Mouse (Mus musculus) embryonic facial prominence, embryonic 15.5 days (tissue): ENCODE measurements around the gene Gm12355. TPM values are rescaled to one million over a fixed set of nuclear protein-coding genes. Genes with fewer than 3 reads are reported as not detected.
"Not testable (repeated sequence)": the region's sequence is repeated elsewhere in the genome, so short reads cannot be mapped to it uniquely, and the experiment has no call there.

Experiments
- ATAC-seq: fragments of 200-750 bp; cut with Nextera tagmentation; 2 replicates; pipeline ENCODE4 v1.8.0; 2017; ENCODE audit warnings: low read depth, moderate TSS enrichment; ENCODE audit not compliant: insufficient number of reproducible peaks, low FRiP score, low TSS enrichment
- H3K27ac ChIP-seq: fragments of 300-500 bp; sonication (generic); replicated peaks from 2 replicates; pipeline ENCODE4 v1.5.1; 2015; ENCODE audit warnings: mild to moderate bottlenecking, inconsistent platforms
- H3K27me3 ChIP-seq: fragments of 300-500 bp; sonication (generic); 2 replicates; pipeline ENCODE4 v1.6.1; 2015; ENCODE audit warnings: inconsistent platforms
- H3K36me3 ChIP-seq: fragments of 300-500 bp; sonication (generic); 2 replicates; pipeline ENCODE4 v1.6.1; 2015; ENCODE audit warnings: mild to moderate bottlenecking, inconsistent platforms
- H3K4me1 ChIP-seq: fragments of 300-500 bp; sonication (generic); 2 replicates; pipeline ENCODE4 v1.6.1; 2015; ENCODE audit warnings: inconsistent platforms
- H3K4me2 ChIP-seq: fragments of 300-500 bp; sonication (generic); replicated peaks from 2 replicates; pipeline ENCODE4 v1.6.1; 2015; ENCODE audit warnings: mild to moderate bottlenecking, inconsistent platforms
- H3K4me3 ChIP-seq: fragments of 300-500 bp; sonication (generic); replicated peaks from 2 replicates; pipeline ENCODE4 v1.5.1; 2015; ENCODE audit warnings: mild to moderate bottlenecking, inconsistent platforms
- H3K9ac ChIP-seq: fragments of 300-500 bp; sonication (generic); 2 replicates; pipeline ENCODE4 v1.6.1; 2015; ENCODE audit warnings: inconsistent platforms
- H3K9me3 ChIP-seq: fragments of 300-500 bp; sonication (generic); replicated peaks from 2 replicates; pipeline ENCODE4 v1.6.1; 2016; ENCODE audit warnings: inconsistent platforms
- WGBS: fragments of 180-500 bp; shearing (Covaris S2); methylation state at CpG from one replicate; pipeline ENCODE4 v1.1.7; 2015; 5-methylcytosine and 5-hydroxymethylcytosine counted together
- polyA plus RNA-seq: library from polyadenylated mRNA; unstranded; fragments of >200 nt; fragmentation: Nextera tagmentation; extraction: Ambion mirVana; gene quantifications from 2 replicates; pipeline ENCODE4 v1.2.1, GENCODE M21; 2015

Gene Gm12355
- polyA plus RNA-seq, result 0.85 and 2.6 TPM in 2 replicates

DNA sequence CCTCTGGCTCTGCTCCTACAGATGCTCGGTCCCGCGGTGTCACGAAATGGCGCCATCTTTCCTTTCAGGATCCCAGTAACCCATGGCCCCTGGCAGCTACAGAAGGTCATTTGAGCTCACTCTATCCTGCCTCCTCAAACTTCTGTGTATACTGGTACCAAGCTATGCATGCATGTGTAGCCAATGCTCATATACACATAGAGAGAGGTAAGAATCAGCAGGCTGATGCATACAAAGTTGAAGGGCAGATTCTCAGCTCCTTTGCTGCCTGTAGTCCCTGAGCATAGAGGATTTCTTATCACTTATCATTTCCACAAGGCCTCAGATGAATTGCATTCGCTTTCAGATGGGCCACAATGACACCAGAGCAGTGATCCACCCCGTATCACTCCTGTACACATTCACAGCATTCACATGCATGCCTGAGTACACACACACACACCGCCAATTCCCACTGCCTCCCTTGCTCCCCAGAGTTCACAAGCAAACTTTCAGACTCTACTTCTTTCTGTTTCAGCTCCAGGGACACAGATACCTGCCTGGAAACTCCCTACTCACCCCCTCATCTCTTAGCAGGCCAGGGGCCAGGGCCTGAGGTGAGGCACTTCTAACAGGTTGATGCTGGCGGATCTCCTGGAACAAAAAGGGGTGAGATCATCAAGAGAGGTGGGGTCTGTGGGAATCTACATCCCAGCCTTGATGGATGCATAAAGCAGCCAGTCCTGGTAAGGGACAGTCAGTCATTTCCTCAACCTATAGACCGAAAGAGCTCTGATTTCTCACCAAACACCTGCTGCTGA, at the start of gene Gm12355, which contains the start of gene Gsdma3:
TSS of gene Gm12355 (minus strand) at position 51 of the 800 bp plus-strand sequence.
TSS of gene Gsdma3 (plus strand) at position 750 of the 800 bp plus-strand sequence.
- H3K9ac ChIP-seq, result no peak within 1 kb of the TSS

DNA sequence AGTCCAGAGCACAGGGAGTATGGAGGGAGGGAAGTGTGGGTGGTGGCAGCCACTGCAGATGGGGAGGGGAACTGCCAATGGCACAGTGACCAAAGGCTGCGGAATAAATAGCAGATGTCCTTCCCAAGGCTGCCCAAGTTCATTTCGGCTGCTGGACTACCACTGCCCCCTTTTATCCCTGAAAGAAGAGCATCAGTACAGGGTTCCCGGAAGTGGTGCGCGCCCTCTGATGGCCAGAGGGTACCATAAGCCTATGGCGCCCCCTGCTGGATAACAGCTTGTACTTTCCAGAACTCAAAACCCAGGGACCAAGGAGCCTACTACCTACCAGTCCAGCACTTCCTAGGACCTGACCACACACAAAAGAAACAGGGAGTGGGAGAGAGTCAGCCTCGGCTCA, 47.7 kb upstream of the Gm12355 start:
- peak; percentile 32; the same call in 1 of the 2 replicates for ATAC-seq
- not testable (repeated sequence) for H3K9ac ChIP-seq, H3K36me3 ChIP-seq, H3K4me3 ChIP-seq, H3K4me1 ChIP-seq, H3K27me3 ChIP-seq, H3K27ac ChIP-seq, H3K9me3 ChIP-seq
- H3K4me2 ChIP-seq, result 0 out of 2 replicates have a peak overlapping the region, but pooled peaks have one; percentile 19
- 2% methylated on average over 6 of the region's 7 CpGs for WGBS

More for the DNA sequence above, at the start of gene Gm12355, which contains the start of gene Gsdma3:
- 0 out of 2 replicates have a peak, but pooled peaks cover 5% of the 10 kb centered on the region for H3K27me3 ChIP-seq
- H3K27ac ChIP-seq, result no peak within 1 kb of the TSS
- H3K4me1 ChIP-seq, result no peaks in the 10 kb centered on the region
- 87% methylated on average over 10 of the region's 10 CpGs for WGBS
- H3K36me3 ChIP-seq, result no peaks in the 10 kb centered on the region
- H3K4me2 ChIP-seq, result no peak within 1 kb of the TSS
- ATAC-seq, result no peak
- H3K9me3 ChIP-seq, result 0 out of 2 replicates have a peak, but pooled peaks cover 4% of the 10 kb centered on the region
- no peak within 1 kb of the TSS for H3K4me3 ChIP-seq

DNA sequence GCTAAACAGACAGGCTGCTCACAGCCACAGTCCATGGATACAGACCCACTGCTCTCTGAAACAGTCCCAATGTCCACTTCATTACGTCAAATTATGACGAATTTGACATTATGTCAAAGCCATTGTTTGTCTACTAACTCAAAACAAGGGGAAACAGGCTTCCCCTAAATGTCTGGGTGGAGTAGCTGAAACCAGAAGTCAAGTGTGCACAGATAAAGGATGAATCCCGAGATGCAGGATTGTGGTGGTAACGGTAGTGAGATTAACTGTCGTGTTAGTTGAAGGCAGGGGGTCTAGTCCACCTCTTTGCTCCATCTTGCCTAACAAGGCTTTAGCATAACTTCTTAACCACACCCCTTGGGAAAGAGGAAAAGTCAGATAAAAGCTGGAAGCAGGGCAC, 47.0 kb upstream of the Gm12355 start:
- Histone ChIP-seq H3K27ac (no peak overlapping the region), H3K27me3 (peaks cover 9% of the 10 kb centered on the region; the same call in 1 of the 2 replicates), H3K4me1 (no peaks in the 10 kb centered on the region), H3K36me3 (no peaks in the 10 kb centered on the region), H3K4me3 (no peak overlapping the region), H3K9me3 (no peaks in the 10 kb centered on the region), H3K9ac (no peak overlapping the region), H3K4me2 (no peak overlapping the region)
- ATAC-seq, result no peak
- WGBS, result 82% methylated on average over 5 of the region's 5 CpGs

DNA sequence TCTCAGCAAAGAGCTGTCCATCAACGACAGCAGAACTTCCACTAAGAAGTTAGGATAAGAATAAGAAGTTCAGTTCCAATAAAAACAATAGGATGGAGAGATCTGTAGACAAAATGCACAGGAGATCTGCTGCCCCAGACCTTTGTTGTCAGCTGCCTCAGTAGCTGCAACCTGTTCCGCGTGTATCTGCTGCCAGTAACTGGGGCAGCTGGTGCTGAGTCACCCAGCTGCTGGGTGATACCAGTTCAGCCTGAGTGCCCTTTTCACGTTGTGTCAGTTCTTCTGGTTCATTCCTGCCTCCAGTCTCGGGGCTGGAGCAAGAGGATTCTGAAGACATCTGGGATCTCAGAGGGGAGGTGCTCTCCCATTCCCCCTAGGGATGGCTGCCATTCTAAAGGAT, 46.4 kb upstream of the Gm12355 start:
- H3K9ac ChIP-seq, result no peak overlapping the region
- H3K4me1 ChIP-seq, result no peaks in the 10 kb centered on the region
- H3K9me3 ChIP-seq, result no peaks in the 10 kb centered on the region
- no peak overlapping the region for H3K27ac ChIP-seq
- no peaks in the 10 kb centered on the region for H3K36me3 ChIP-seq
- no peak for ATAC-seq
- peaks cover 13% of the 10 kb centered on the region; the same call in 1 of the 2 replicates for H3K27me3 ChIP-seq
- no peak overlapping the region for H3K4me3 ChIP-seq
- 47% methylated on average over 5 of the region's 5 CpGs for WGBS
- no peak overlapping the region for H3K4me2 ChIP-seq

DNA sequence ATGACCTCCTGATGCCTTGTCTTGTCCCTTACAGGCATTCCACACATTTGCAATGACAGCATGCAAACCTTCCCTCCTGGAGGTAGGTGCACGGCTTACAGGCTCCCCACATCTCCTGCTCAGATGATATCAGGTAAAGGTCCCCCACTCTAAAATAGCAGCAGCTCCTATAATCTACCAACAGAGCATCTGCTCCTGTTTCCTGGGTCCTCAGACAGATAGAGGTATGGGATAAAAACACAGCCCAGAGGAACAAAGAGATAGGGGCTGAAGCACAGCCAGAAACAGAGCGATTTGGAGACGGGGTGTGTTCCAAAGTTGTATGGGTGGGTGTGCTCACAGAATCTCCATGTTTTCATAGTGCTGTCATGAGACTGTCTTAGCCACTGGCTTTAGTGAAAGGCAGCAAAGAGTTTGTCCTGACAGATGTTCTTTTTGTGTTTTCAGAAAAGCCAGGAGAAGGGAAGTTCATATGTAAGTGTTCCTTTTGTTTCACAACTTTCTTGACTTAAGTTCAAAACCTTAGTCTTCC, 45.9 kb upstream of the Gm12355 start:
- no peak overlapping the region for H3K4me3 ChIP-seq
- 65% methylated on average over 3 of the region's 3 CpGs for WGBS

DNA sequence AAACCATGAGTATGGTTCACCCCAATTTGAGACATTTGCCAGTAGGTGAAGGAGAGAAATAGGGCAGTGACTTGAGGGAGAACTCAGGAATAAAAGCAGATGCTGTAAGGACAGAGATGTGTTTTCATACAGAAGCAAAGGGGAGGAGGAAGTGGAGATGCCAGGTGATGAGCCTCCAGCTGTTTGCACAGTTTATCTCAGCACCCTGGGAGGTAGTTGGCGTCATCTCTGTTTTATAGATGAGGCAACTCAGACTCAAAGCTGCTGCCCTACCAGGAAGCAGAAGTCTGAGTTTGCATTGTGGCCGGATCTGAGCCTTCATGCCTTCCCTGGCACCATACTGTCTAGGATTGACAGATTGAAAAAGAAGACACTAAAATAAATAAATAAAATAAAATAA, 43.5 kb upstream of the Gm12355 start:
- no peak overlapping the region for H3K4me3 ChIP-seq
- ATAC-seq, result no peak
- no peak overlapping the region for H3K4me2 ChIP-seq
- H3K27ac ChIP-seq, result no peak overlapping the region
- WGBS, result 61% methylated on average over 2 of the region's 2 CpGs
- H3K9ac ChIP-seq, result no peak overlapping the region
- no peaks in the 10 kb centered on the region for H3K9me3 ChIP-seq
- no peaks in the 10 kb centered on the region for H3K4me1 ChIP-seq
- no peaks in the 10 kb centered on the region for H3K36me3 ChIP-seq
- H3K27me3 ChIP-seq, result peaks cover 13% of the 10 kb centered on the region; the same call in 1 of the 2 replicates

More for the DNA sequence above, 45.9 kb upstream of the Gm12355 start:
- H3K27me3 ChIP-seq, result peaks cover 13% of the 10 kb centered on the region; the same call in 1 of the 2 replicates
- H3K27ac ChIP-seq, result no peak overlapping the region
- no peak for ATAC-seq
- no peaks in the 10 kb centered on the region for H3K4me1 ChIP-seq
- H3K36me3 ChIP-seq, result no peaks in the 10 kb centered on the region
- H3K4me2 ChIP-seq, result no peak overlapping the region
- no peak overlapping the region for H3K9ac ChIP-seq
- H3K9me3 ChIP-seq, result no peaks in the 10 kb centered on the region

DNA sequence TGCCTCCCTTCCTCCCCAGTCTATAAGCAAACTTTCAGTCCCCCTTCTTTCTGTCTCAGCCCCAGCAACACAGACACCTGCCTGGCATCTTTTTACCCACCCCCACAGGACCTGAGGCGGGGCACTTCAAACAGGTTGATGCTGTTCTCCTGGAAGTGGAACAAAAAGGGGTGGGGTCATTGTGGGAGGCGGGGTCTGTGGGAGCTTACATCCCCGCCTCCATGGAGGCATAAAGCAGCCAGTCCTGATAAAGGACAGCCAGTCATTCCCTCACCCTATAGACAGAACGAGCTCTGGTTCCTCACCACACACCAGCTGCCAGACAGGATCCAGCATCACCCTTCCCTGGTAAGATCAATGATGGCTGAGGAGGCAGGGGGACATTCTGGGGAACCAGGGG, 38.6 kb upstream of the Gm12355 start, which contains the start of gene Gsdma:
TSS of gene Gsdma (plus strand) at position 261 of the 400 bp plus-strand sequence.
- Histone ChIP-seq H3K4me3 (no peak within 1 kb of the TSS), H3K9ac (no peak within 1 kb of the TSS), H3K4me1 (no peaks in the 10 kb centered on the region), H3K4me2 (no peak within 1 kb of the TSS), H3K27ac (no peak within 1 kb of the TSS), H3K36me3 (no peaks in the 10 kb centered on the region), H3K27me3 (peaks cover 13% of the 10 kb centered on the region; the same call in 1 of the 2 replicates), H3K9me3 (no peaks in the 10 kb centered on the region)
- ATAC-seq, result 0 out of 2 replicates have a peak, but pooled peaks have one; percentile 40
- WGBS, result 17% methylated on average over 4 of the region's 4 CpGs

DNA sequence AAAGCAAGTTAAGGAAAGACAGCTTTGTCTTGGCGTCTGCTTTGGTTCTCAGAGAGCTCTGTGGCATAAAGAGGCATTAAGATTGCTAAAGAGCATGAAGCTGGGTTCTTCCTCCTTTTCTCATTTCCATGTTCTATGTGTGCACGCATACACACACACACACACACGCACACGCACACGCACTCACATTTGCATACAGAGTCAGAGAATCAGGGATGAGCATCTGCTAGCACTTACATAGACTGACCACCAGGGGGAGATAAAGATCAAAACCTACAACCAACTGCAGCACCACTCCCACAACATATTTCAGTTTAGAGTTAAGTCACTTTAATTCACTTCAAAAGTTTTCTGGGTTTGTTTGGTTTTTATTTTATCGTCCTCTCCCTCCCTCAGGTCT, 35.1 kb upstream of the Gm12355 start:
- Histone ChIP-seq H3K4me3 (no peak overlapping the region), H3K4me1 (no peaks in the 10 kb centered on the region), H3K9ac (no peak overlapping the region), H3K36me3 (no peaks in the 10 kb centered on the region), H3K27me3 (no peaks in the 10 kb centered on the region), H3K27ac (no peak overlapping the region), H3K4me2 (no peak overlapping the region), H3K9me3 (no peaks in the 10 kb centered on the region)
- no peak for ATAC-seq
- WGBS, result 10% methylated on average over 6 of the region's 6 CpGs

DNA sequence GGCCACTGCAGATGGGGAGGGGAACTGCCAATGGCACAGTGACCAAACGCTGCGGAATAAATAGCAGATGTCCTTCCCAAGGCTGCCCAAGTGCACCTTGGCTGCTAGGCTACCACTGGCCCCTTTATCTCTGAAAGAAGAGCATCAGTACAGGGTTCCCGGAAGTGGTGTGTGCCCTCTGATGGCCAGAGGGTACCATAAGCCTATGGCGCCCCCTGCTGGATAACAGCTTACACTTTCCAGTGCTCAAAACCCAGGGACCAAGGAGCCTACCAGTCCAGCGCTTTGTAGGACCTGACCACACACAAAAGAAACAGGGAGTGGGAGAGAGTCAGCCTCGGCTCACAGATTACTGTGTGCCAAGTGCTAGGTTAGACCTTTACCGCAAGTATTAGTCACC, 29.6 kb upstream of the Gm12355 start:
- H3K36me3 ChIP-seq, H3K9me3 ChIP-seq, ATAC-seq, H3K27me3 ChIP-seq, H3K4me2 ChIP-seq, H3K4me1 ChIP-seq, H3K4me3 ChIP-seq, H3K27ac ChIP-seq, H3K9ac ChIP-seq: not testable (repeated sequence)
- 11% methylated on average over 7 of the region's 7 CpGs for WGBS

DNA sequence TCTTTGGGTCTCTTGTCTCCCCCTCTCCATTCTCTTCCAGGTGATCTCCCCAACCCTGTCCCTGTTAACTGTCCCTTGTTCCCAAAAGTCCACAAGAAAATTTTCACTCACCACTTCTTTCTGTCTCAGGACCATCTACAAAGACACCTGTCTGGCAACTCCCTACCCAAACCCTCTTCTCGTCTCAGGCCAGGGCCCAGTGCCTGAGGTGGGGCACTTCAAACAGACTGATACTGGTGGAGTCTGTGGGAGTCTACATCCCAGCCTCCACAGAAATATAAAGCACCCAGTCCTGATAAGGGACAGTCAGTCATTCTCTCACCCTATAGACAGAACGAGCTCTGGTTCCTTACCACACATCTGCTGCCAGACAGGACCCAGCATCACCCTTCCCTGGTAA, 21.0 kb upstream of the Gm12355 start, which contains the start of gene Gsdma2:
TSS of gene Gsdma2 (plus strand) at position 301 of the 400 bp plus-strand sequence.
- peaks cover 16% of the 10 kb centered on the region for H3K27me3 ChIP-seq
- 58% methylated on average over 2 of the region's 2 CpGs for WGBS
- H3K36me3 ChIP-seq, result no peaks in the 10 kb centered on the region
- no peaks in the 10 kb centered on the region for H3K9me3 ChIP-seq
- no peak within 1 kb of the TSS for H3K9ac ChIP-seq
- no peak within 1 kb of the TSS for H3K4me3 ChIP-seq
- no peaks in the 10 kb centered on the region for H3K4me1 ChIP-seq
- H3K4me2 ChIP-seq, result no peak within 1 kb of the TSS
- no peak within 1 kb of the TSS for H3K27ac ChIP-seq
- ATAC-seq, result no peak

DNA sequence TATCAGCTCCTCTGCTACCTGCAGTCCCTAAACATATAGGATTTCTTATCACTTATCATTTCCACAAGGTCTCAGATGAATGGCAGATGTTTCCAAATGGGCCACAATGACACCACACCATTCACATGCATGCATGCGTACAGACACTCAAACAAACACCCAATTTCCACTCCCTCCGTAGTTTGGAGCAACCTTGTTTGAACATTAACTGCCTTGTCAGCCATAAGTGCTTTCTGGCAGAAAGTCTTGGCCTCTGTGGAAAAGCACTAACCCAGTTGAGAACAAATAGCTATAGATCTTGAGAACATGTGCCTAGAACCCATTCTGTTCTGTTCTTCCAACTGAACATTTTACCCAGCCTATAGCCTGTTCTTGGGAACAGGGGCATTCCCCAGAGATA, 20.5 kb upstream of the Gm12355 start:
- no peak for ATAC-seq
- Histone ChIP-seq H3K9me3 (no peaks in the 10 kb centered on the region), H3K27me3 (peaks cover 19% of the 10 kb centered on the region), H3K4me1 (no peaks in the 10 kb centered on the region), H3K9ac (no peak overlapping the region), H3K4me3 (no peak overlapping the region), H3K4me2 (no peak overlapping the region), H3K36me3 (no peaks in the 10 kb centered on the region), H3K27ac (no peak overlapping the region)
- 75% methylated on average over 2 of the region's 2 CpGs for WGBS
